Mouse (Mus musculus): ENCODE measurements around the gene Cds2. TPM values are rescaled to one million over a fixed set of nuclear protein-coding genes. Genes with fewer than 3 reads are reported as not detected.
"Not testable (repeated sequence)": the region's sequence is repeated elsewhere in the genome, so short reads cannot be mapped to it uniquely, and the experiment has no call there.

Gene Cds2
- polyA plus RNA-seq, 1 experiment from 2014 or later: 20.8 TPM

- ATAC-seq (replicated peaks; ENCODE audit: insufficient number of reproducible peaks, insufficient read depth, low FRiP score, low read depth): no peak
- Histone ChIP-seq H3K36me3 (peaks cover 69% of the 10 kb centered on the region), H3K27me3 (no peaks in the 10 kb centered on the region), H3K9ac (no peak overlapping the region), H3K9me3 (replicated peaks) (no peaks in the 10 kb centered on the region), H3K27ac (no peak overlapping the region), H3K4me1 (replicated peaks) (peaks cover 8% of the 10 kb centered on the region; the same call in 1 of the 2 replicates), H3K4me2 (no peak overlapping the region), H3K4me3 (no peak overlapping the region)
- 89% methylated on average over 4 of the region's 4 CpGs for WGBS
These were observed 35.3 kb downstream of the Cds2 start for GRCm38 (mm10) chr2:132298250-132298649.

- Histone ChIP-seq H3K4me3 (no peak overlapping the region), H3K9ac (no peak overlapping the region), H3K4me2 (no peak overlapping the region), H3K9me3 (replicated peaks) (no peaks in the 10 kb centered on the region), H3K4me1 (replicated peaks) (no peaks in the 10 kb centered on the region), H3K27me3 (no peaks in the 10 kb centered on the region), H3K36me3 (peaks cover 62% of the 10 kb centered on the region), H3K27ac (no peak overlapping the region)
- WGBS: 94% methylated on average over 4 of the region's 4 CpGs
- no peak for ATAC-seq (replicated peaks; ENCODE audit: insufficient number of reproducible peaks, insufficient read depth, low FRiP score, low read depth)
These were observed 38.5 kb downstream of the Cds2 start for GRCm38 (mm10) chr2:132301436-132301835.

- no peak overlapping the region for H3K9ac ChIP-seq
- WGBS: 80% methylated on average over 7 of the region's 7 CpGs
- H3K4me1 ChIP-seq (replicated peaks): no peaks in the 10 kb centered on the region
- H3K4me3 ChIP-seq: no peak overlapping the region
- no peak overlapping the region for H3K4me2 ChIP-seq
- H3K9me3 ChIP-seq (replicated peaks): no peaks in the 10 kb centered on the region
- H3K36me3 ChIP-seq: peaks cover 56% of the 10 kb centered on the region
- no peak overlapping the region for H3K27ac ChIP-seq
- no peaks in the 10 kb centered on the region for H3K27me3 ChIP-seq
- ATAC-seq (replicated peaks; ENCODE audit: insufficient number of reproducible peaks, insufficient read depth, low FRiP score, low read depth): no peak
These were observed 42.2 kb downstream of the Cds2 start for GRCm38 (mm10) chr2:132305165-132305564.

GRCm38 (mm10) chr2:132305988-132306387 lies 43.0 kb downstream of the Cds2 start:
- no peaks in the 10 kb centered on the region for H3K4me1 ChIP-seq (replicated peaks)
- no peak overlapping the region for H3K4me2 ChIP-seq
- peaks cover 54% of the 10 kb centered on the region for H3K36me3 ChIP-seq
- H3K27ac ChIP-seq: no peak overlapping the region
- no peak overlapping the region for H3K9ac ChIP-seq
- no peaks in the 10 kb centered on the region for H3K27me3 ChIP-seq
- 51% methylated on average over 4 of the region's 4 CpGs for WGBS
- H3K9me3 ChIP-seq (replicated peaks): no peaks in the 10 kb centered on the region
- no peak for ATAC-seq (replicated peaks; ENCODE audit: insufficient number of reproducible peaks, insufficient read depth, low FRiP score, low read depth)
- no peak overlapping the region for H3K4me3 ChIP-seq

GRCm38 (mm10) chr2:132307213-132307843 lies 44.4 kb downstream of the Cds2 start:
- no peaks in the 10 kb centered on the region for H3K9me3 ChIP-seq (replicated peaks)
- no peaks in the 10 kb centered on the region for H3K27me3 ChIP-seq
- H3K9ac ChIP-seq: no peak overlapping the region
- H3K27ac ChIP-seq: no peak overlapping the region
- H3K4me3 ChIP-seq: no peak overlapping the region
- ATAC-seq (replicated peaks; ENCODE audit: insufficient number of reproducible peaks, insufficient read depth, low FRiP score, low read depth): no peak
- 95% methylated on average over 11 of the region's 11 CpGs for WGBS
- H3K36me3 ChIP-seq: peaks cover 41% of the 10 kb centered on the region; the same call in 1 of the 2 replicates
- H3K4me1 ChIP-seq (replicated peaks): no peaks in the 10 kb centered on the region
- no peak overlapping the region for H3K4me2 ChIP-seq

GRCm38 (mm10) chr2:132308829-132309228 lies 45.9 kb downstream of the Cds2 start:
- Histone ChIP-seq H3K27me3 (no peaks in the 10 kb centered on the region), H3K4me2 (no peak overlapping the region), H3K36me3 (peaks cover 31% of the 10 kb centered on the region; the same call in 1 of the 2 replicates), H3K27ac (no peak overlapping the region), H3K4me3 (no peak overlapping the region), H3K9ac (no peak overlapping the region), H3K4me1 (replicated peaks) (no peaks in the 10 kb centered on the region), H3K9me3 (replicated peaks) (no peaks in the 10 kb centered on the region)
- no peak for ATAC-seq (replicated peaks; ENCODE audit: insufficient number of reproducible peaks, insufficient read depth, low FRiP score, low read depth)
- 93% methylated on average over 6 of the region's 6 CpGs for WGBS

GRCm38 (mm10) chr2:132309398-132309930 lies 46.5 kb downstream of the Cds2 start:
- Histone ChIP-seq H3K4me2 (no peak overlapping the region), H3K4me3 (no peak overlapping the region), H3K27me3 (no peaks in the 10 kb centered on the region), H3K9me3 (replicated peaks) (no peaks in the 10 kb centered on the region), H3K4me1 (replicated peaks) (no peaks in the 10 kb centered on the region), H3K9ac (no peak overlapping the region), H3K36me3 (peaks cover 26% of the 10 kb centered on the region; the same call in 1 of the 2 replicates), H3K27ac (no peak overlapping the region)
- ATAC-seq (replicated peaks; ENCODE audit: insufficient number of reproducible peaks, insufficient read depth, low FRiP score, low read depth): no peak
- 93% methylated on average over 6 of the region's 6 CpGs for WGBS

- Histone ChIP-seq H3K36me3 (peaks cover 8% of the 10 kb centered on the region; the same call in 1 of the 2 replicates), H3K4me1 (replicated peaks) (no peaks in the 10 kb centered on the region), H3K4me3 (no peak overlapping the region), H3K4me2 (no peak overlapping the region), H3K27ac (no peak overlapping the region), H3K9me3 (replicated peaks) (no peaks in the 10 kb centered on the region), H3K9ac (no peak overlapping the region), H3K27me3 (no peaks in the 10 kb centered on the region)
- 78% methylated on average over 5 of the region's 5 CpGs for WGBS
- no peak for ATAC-seq (replicated peaks; ENCODE audit: insufficient number of reproducible peaks, insufficient read depth, low FRiP score, low read depth)
These were observed 49.7 kb downstream of the Cds2 start for GRCm38 (mm10) chr2:132312616-132313015.

- Histone ChIP-seq H3K4me3 (no peak overlapping the region), H3K4me1 (replicated peaks) (no peaks in the 10 kb centered on the region), H3K36me3 (peaks cover 1% of the 10 kb centered on the region; the same call in 1 of the 2 replicates), H3K27ac (no peak overlapping the region), H3K4me2 (no peak overlapping the region), H3K27me3 (no peaks in the 10 kb centered on the region), H3K9me3 (replicated peaks) (no peaks in the 10 kb centered on the region), H3K9ac (no peak overlapping the region)
- no peak for ATAC-seq (replicated peaks; ENCODE audit: insufficient number of reproducible peaks, insufficient read depth, low FRiP score, low read depth)
- 97% methylated on average over 2 of the region's 2 CpGs for WGBS
These were observed 50.6 kb downstream of the Cds2 start for GRCm38 (mm10) chr2:132313568-132313967.

GRCm38 (mm10) chr2:132314057-132314456 lies 51.1 kb downstream of the Cds2 start:
- H3K9ac ChIP-seq; H3K36me3 ChIP-seq; H3K4me3 ChIP-seq; H3K27ac ChIP-seq; H3K27me3 ChIP-seq; H3K4me2 ChIP-seq; ATAC-seq (replicated peaks; ENCODE audit: insufficient number of reproducible peaks, insufficient read depth, low FRiP score, low read depth); H3K4me1 ChIP-seq (replicated peaks); H3K9me3 ChIP-seq (replicated peaks): not testable (repeated sequence)
- WGBS: 83% methylated on average over 8 of the region's 8 CpGs

- Histone ChIP-seq H3K36me3 (no peaks in the 10 kb centered on the region), H3K27ac (no peak overlapping the region), H3K9me3 (replicated peaks) (no peaks in the 10 kb centered on the region), H3K4me2 (no peak overlapping the region), H3K4me3 (no peak overlapping the region), H3K9ac (no peak overlapping the region), H3K27me3 (no peaks in the 10 kb centered on the region), H3K4me1 (replicated peaks) (no peaks in the 10 kb centered on the region)
- ATAC-seq (replicated peaks; ENCODE audit: insufficient number of reproducible peaks, insufficient read depth, low FRiP score, low read depth): no peak
- 35% methylated on average over 8 of the region's 8 CpGs for WGBS
These were observed 53.3 kb downstream of the Cds2 start for GRCm38 (mm10) chr2:132316041-132316808.
